Mouse (Mus musculus) layer of hippocampus, adult 11-12 months (tissue): ENCODE data around the gene Amotl1.
A peak's percentile ranks its signal among the peaks of the same experiment; 100 is the strongest.

Source experiments
- DNase-seq: peaks from one replicate; pipeline ENCODE4 v3.0.0; 2022; ENCODE audit warnings: low spot score

Amotl1 gene

DNA sequence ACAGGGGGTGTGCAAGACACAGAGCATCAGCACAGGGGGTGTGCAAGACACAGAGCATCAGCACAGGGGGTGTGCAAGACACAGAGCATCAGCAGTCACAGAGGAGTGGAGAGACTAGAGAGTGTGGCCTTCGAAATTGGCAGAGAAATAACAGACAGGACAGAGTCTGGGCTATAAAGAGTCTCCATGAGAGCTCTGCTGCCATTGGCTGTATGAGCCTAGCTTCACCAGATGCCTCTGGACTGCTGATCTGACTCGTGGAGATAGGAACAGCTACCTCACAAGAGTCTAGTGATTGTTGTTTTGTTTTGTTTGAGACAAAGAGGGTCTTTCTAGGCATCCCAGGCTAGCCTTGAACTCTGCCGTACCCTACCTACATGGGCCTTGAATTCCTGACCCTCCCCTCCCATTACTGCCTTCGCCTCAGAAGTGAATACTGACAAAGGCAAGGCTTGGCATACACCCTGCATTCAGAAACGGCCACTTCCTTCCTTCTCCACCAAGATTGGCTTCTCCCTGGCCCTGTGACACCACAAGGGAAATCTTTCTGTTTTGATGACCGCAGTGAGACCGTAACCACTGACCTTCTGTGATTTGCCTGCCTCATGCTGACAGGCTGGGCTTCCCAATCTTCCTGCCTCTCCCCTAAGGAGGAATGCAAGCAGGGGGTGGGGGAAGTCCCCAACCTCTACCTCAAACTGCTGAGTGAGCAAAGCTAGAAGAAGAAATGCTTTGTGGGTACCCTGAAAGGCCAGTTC lies 3.4 kb downstream of the Amotl1 start:
- DNase-seq: no peak

DNA sequence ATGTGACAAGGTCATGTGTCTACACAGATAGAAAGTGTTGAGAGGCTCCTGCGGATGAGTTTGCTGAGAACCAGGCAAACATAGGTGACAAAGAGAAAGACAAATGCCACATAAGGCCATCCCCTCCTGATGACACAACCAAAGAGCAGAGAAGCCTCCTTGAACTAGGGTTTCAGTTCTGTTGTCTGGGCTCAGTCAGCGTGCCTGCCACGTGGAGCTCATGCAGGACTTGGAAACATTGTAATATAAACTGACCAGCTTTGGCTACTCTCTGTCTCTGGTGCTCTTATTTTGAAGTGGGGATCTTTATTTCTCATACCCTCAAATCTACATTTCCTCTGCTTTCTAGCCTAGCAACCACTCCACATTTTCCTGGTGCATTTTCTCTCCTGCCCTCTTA lies 8.6 kb downstream of the Amotl1 start:
- DNase-seq: no peak

DNA sequence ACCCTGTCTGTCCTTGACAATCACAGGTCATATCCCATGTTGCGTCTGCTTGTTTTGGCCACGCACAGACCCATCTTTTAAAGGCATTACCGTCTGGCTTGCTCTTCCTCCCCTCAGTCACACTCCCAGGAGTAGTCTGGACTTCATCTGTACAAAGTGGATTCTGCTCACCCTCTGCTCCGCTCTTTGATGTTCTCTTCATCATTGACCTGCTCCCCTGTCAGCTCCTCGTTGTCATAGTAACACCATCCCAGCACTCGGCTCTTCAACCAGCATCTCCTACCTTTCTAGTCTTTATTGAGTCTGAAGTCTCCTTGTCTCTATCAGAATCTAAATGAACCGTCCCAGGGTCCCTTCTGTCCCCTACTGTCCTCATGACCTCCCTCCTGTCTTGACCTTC lies 9.3 kb downstream of the Amotl1 start:
- DNase-seq: no peak

DNA sequence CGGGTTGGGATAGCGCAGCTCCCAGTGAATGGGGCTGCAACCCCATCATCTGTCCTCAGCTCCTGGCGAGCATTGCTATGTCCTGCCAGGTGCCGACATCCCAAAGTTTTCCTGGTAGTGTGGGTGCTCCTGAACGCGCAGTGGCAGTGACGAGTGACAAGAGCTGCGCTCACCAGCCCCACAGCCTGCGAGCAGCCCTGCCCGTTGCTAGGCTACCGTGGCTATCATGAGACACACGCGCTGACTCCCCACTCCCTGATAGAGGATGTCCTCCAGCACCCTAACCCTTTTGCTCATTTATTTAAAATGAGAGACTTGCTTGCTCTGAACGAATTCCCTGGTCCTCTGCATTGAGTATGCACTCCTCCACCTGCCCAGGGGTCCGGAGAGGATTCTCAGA lies 10.7 kb downstream of the Amotl1 start:
- DNase-seq: no peak

DNA sequence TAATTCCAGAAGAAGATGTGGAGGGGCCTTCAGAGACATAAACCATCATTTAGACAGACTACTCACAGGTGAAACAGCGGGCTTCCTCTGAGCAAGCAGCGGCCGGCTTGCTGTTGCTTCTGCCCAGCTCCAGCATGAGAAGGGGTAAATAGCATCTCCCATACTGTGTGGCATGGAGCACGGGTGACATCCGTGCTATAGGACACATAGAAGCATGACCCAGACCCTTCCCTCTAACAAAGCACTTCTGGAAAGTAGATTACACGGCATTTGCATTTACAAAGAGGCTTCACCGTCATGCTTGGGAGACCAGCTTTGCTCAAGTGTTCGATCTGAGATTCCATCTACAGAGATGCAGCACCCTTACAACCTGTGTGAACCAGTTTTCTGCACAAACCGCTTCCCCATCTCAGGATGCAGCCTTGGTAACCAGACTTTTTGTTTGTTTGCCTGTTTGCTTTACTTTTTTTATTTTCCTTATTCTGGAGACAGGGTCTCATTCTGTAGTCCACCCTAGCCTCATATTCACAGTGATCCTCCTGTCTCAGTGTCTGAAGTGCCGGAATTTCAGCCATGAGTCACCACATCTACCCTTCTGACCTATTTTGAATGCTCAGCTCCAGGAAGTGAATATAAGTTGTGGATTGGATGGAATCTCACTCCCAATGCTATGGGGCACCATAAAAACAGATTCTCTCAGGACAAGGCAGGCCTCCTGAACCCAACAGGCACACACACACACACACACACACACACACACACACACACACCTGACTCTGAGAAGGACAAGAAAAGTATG lies 12.3 kb downstream of the Amotl1 start:
- DNase-seq: no peak

DNA sequence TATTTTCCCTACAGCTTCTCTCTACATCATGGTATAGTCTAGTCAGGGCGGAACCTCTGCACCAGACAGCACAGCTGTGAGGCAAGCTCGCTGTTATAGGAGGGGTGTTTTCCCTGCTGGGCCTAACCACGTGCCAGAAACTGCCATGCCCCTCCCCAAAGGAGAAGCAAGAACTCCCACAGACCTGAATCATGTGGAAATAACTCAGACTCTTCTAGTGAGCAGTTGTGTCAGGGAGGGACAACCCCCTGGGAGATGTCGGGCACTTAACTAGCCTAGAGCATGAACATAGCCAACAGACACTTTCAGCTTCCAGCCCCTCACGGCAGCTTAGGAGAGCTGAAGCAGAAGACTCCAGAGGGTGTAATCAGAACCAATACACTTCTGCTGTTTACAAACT lies 13.1 kb downstream of the Amotl1 start:
- no peak for DNase-seq

DNA sequence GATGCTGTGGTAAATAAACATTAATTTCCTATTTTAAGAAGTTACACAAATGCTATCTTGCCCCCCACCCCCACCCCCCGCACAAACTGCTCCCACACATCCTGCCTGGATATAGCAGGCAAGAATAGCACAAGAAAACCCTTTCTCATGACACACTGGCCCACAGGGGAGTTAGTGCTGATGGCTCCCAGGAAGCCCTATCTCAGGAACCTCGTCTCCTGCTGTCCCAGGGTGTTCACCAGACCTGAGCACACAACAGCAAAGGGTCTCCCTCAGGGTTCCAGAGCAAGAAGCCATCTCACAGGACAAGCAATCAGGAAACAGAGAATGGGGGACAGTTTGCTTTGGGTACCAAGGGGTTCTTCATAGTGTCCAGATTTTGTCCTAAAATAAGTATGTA lies 17.3 kb downstream of the Amotl1 start:
- DNase-seq: no peak

DNA sequence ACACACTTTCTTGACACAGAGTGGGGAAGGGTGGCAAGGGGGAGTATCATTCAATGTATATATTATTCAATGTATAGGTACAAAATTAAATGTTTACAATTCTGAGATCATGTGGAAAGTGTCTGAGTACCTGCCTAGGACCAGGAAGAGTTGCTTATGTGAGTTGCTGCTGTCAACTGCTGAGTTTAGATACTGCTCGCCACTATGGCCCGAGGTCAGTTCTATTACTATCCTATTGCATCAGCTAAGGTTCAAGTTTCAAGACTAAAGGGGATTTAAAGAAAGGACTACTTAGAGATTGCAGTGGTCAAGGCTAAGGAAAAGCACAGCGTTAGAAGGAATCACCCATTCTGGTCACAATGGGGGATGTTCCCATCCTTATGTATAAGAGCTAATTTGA lies 18.9 kb downstream of the Amotl1 start:
- DNase-seq: no peak

DNA sequence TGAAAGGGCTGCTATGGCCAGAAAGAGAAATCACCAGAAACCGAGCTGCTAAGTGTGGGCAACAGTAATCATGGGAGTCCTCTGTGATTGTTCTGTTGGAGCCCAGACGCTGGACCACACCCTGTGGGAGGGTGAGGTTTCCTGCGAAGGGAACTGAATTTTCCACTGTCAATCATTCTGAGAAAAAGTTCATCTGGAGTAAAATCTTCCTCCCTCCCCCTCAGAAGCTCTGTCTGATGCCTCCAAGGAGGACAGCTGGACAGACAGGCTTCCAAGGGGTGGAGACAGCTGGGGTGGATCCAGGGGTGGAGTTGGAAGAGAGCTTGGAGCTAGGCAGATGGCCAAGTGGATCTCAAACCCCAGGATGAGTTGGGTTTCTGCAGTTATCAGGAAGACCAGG lies 19.8 kb downstream of the Amotl1 start:
- no peak for DNase-seq

DNA sequence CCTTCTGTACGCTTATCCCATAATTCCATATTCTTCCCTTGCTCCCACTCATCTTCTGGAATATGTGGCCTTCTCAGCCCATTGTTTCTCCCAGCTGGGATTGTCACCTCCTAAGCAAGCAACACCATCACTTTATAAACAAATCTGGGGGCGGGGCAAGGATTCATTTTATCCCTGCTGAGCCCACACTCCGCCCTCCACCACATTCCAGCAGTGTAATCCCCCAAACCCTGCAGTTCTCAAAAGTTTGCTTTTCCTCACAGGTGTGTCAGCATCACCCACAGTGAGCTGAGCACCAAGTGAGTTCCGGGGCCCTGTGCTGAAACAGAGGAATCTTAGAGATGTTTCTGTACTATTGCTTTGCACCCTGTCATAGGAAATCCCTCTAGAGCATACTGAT lies 20.9 kb downstream of the Amotl1 start:
- no peak for DNase-seq

DNA sequence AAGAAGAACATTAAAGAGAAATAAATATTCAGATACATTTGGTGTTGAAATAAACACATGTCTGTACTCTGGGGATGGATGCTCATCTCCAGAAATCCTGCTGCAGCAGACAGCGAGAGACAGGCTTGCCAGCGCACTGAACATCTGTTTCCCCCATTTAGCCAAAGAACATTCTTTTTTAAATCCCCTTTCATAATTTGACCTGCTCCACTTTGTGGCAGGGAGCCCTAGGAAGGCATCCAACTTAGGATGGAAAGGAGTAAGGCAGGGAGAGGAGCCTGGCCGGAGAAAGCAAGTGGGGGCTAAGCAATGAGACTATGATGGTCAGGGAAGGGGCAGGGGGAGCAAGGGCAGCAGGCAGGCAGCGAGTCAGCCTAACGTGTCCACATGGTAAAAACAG lies 21.6 kb downstream of the Amotl1 start:
- DNase-seq: no peak

DNA sequence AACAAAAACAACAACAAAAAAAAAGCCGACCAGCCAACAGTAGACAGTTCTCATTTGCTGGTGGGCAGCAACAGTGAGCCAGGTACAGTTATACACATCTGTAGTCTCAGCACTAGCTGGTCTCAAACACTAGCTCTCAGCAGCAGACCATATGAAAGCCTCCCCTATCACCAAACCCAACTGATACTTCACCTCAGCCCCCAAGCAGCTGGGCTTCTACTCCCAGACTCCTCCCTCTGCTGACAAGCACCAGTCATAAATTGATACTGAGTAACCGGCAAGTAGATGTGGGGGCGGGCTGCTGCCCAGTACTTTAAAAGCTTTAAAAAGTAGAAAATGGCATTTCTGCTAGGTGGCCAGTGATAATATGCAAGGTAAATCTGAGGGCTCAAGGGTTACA lies 22.0 kb downstream of the Amotl1 start:
- DNase-seq: no peak

DNA sequence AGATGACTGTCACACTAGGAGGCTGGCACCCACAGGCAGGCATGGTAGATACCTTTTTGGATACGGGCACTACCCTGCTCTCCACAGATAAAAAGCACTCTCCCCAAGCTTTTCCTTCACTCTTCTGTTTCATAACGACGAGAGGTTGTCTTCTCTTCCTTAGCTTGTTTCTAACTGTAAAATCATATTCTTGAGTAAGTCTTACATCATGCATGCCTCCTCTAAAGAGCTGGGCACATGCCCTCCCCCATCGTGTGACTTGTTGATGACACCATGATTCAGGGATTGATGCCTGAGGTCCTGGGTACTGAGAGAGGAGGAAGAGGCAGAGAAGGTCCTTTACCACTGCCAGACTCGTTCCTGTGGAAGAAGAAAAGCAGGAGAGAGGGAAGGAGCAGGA lies 24.7 kb downstream of the Amotl1 start:
- DNase-seq: no peak

DNA sequence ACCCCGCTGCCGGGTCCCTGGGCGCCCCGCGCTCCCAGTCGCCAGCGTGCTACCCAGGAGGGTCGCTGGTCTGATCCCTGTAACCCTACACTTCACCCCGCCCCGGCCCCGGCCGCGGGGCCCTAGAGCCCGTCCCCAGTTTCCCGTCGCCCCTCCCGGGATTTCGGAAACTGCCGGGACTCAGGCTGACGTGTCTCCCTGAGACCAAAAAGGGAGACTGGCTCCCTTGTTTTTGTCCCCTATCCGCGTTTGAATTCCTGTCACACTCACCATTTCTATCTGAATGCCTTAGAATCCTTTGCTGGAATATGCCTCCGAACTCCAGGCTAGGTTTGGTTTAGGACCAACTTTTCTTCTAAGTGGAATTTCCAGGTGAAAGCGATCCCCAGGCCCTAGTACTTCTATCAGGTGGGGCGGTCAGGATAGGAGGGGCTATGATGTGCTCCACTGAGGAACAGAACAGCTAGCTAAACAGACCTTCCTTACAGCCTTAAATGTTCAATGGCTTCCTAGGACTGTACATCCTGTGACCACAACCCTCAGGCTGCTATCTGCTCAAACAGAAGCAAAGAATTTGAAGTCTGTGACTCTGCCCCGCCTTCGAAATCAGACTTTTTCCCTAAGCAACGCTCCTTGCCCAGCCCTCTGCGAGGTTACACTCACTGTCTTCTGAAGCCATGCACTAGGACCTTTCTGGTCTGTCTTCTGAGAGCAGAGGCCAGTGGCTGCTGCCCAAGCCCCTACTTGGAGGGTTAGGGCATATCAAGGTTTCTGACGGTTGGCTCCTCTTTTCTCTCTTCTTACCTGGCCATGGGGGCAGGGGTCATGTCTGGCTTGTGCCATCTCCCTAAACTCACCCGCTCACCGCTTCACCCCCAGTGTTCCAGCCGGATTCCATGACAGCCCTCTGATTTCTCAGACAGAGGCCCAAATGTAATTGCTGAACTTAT lies 29.6 kb downstream of the Amotl1 start:
- DNase-seq: no peak

DNA sequence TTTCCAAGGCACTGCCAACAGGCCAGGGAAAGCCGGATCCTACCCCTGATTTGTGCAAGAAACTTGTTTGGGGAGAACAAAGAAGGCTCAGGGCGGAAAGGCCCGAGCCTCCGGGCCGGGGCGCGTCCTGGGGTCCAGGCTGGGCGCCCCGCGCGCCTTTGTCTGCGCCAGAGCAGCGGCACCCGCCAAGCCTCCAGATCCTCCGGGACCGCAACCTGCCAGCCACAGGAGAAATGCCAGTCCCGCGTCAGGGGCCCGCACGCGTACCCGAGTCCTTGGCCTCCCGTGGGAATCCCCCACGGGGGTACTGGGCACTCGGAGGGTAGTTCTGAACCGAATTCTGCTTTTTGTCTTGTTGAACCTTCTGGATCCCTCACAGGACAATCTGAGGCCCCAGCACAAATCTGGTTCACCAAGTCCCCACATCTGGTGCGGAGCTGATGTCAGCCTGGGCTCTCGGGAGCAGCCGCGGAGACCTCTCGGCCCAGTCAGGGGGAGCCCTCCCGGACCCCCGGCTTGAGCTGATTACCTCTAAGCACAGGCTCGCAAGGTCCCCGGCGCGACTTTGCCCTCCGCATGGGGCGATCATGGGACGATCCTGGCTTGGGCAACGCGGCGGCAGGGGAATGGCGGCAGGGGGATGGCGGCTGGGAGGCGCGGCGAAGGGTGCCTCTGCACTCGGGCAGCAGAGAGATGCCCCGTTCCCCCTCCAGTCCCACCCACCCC lies 30.5 kb downstream of the Amotl1 start:
- DNase-seq: peak; percentile 14

DNA sequence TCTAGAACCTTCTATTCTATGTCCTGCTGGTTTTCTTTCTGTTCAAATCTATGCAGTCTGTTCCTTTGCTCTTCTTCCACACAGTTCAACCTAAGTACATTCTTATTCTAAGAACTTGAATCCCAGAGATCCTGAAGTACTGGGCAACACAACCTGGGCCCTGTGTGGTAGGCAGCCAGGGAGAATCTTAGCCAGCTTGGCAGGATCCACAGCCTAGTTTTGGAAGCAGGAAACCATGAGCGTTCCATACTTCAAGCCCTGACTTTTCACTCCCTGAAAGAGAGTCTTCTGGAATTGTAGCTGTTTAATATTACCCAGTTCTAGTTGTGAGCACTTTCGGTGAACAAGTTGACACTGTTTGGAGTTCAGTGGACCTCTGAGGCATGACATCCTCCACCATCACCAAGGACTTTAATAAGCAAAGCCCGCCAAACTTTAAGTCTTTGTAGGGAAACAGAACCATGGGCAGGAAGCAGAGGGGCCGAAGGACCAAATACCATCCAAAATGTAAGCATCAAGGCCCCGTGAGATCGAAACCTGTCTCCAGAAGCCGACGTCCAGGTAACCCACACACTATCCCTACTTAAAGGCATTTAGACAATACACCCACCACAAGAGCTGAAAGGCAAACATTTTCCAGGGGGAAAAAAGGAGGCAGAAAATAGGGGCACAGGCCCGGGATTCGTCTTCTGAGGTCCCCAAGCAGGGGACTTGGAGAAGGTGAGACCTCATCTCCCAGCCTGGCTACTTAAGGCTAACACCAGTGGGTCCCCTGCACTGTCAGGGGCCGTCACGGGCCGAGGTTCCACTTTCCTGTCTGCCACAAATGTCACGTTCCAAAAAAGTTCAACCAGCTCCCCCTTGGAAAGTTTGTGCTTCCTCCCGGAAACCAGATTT lies 31.3 kb downstream of the Amotl1 start:
- DNase-seq: no peak

DNA sequence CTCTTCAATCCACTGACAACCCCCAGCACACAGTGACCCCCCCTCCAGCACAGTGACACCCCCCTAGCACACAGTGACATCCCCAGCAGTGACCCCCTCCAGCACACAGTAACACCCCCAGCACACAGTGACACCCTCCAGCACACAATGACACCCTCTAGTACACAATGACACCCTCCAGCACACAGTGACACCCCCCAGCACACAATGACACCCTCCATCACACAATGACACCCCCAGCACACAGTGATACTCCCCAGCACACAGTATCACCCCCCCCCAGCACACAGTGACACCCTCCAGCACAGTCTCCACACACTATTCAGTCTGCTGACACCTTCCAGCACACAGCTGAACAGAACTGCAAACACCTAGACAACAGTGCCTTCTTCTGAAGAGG lies 32.3 kb downstream of the Amotl1 start:
- DNase-seq: no peak

DNA sequence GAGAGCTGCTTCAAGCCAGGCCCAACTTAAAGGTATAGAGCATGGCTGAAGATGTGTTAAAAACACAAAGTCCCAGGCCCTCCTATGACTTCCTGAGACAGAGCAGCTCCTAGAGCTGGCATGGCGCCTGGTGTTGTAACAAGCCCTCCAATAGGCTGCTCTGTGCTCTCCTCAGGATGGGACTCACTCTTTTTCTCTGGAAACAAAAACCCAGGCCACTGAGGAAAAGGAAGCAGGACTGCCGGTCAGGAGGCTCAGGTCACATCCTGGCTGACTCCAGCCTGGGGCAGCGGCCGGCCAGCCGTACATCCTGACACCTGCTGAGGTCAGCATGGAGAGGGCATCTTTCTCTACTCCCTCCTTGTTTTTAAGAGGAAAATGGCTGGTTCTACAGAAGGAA lies 36.3 kb downstream of the Amotl1 start:
- no peak for DNase-seq

DNA sequence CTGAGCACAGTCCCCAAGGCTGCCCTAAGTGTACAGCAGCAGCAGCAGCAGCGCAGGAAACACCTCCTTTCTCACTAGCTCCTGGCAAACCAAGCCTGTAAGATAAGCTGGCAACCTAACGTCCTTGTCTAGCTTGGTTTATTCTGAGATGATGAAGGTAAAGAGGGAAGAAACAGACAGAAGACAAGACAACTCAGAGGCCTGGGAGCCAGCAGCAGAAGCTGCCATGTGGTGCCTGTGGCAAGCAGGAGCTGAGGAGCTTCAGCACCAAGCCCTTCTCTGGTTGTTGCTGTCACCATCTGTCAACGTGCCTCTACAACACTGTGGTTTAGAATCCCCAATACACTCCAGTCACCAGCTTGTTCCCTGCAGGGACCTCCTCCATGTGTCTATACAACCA lies 37.4 kb downstream of the Amotl1 start:
- DNase-seq: peak; percentile 28

DNA sequence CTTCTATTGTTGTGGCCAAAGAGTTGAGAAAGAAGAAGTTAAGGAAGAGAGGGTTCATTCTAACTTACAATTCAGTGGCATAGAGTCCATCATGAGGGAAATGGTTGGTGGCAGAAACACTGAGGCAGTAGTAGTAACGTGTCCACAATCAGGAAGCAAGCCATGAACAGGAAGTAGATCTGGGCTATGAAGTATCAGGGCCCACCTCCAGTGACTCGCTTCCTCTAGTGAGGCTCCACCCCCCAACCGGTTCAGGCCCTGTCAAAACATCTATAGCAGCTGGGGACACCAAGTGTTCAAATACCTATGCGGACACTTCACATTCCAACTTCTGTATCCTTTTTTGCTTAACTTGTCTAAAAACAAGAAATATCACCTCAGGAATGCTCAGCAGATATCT lies 38.9 kb downstream of the Amotl1 start:
- no peak for DNase-seq

DNA sequence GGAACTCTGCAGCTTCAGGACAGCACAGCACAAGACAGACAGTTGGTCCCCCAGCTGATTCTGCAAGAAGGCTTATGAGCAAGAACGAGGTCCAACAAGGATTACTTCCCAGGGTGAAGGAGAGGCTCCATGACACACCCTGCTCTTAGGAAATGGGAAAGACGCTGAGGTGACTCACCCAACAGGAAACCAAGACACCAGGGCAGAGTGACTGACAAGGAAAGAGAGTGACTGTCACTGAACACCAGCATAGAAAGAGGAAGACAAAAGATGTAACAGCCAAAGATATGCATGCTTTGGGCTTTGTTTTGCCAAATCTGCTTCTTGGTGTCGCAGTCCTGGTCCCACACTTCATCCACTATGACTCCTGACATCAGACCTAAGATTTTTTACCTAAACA lies 40.5 kb downstream of the Amotl1 start:
- no peak for DNase-seq
